Comparison of ENCODE assay signal across 8 mouse cellular contexts in the genomic region with DNA sequence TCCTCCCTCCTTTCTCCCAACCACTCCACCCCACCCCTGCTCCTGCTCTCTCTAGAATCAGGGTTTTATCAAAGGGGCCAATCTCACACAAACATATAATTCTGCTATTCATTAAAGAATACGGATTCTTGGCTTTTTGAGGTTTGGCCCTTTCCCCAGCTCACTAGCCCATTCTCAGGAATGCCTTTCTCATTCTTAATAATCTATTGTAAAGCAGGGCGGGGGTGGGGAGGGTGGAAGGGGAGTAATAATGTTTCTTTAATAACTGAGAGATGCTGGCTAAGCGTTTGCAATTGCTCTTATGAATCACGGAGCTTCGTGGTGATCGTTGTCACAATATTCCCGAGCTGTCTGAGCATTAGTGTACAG. TPM values are rescaled to one million over a fixed set of nuclear protein-coding genes. Genes with fewer than 3 reads are reported as not detected.
DNase-seq lines count a peak whose midpoint lies in the region; ATAC-seq and TF ChIP-seq lines count a peak whose summit lies in the region.
"Had no signal": no experiment of that assay in that cellular context is flagged by ENCODE, and none has a peak within 500 bp of the region (broad histone marks: within the 10 kb centered on the region; RNA-seq: fewer than 3 reads in every experiment).

No protein-coding gene starts in this region.

- H3K4me3 ChIP-seq in lung, embryonic 14.5 days (ENCODE audit: low read depth, low read length), result no peak overlapping the region
- no peak overlapping the region for H3K4me3 ChIP-seq in forebrain, embryonic 14.5 days (ENCODE audit: low read depth, low read length)
- peak overlapping the region; percentile 42 for H3K4me3 ChIP-seq in limb, embryonic 10.5 days
- H3K4me3 ChIP-seq in stomach, embryonic 15.5 days (replicated peaks), result no peak overlapping the region

- H3K27ac ChIP-seq in lung, embryonic 14.5 days (ENCODE audit: low read depth), result no peak overlapping the region; the same call in 1 of the 2 replicates
- peak overlapping the region; percentile 29; the same call in 1 of the 2 replicates for H3K27ac ChIP-seq in forebrain, embryonic 14.5 days (ENCODE audit: low read depth, low read length)
- peak overlapping the region; percentile 54; the same call in 1 of the 2 replicates for H3K27ac ChIP-seq in limb, embryonic 10.5 days
- no peak overlapping the region for H3K27ac ChIP-seq in stomach, embryonic 15.5 days

- no peaks in the 10 kb centered on the region for H3K9me3 ChIP-seq in lung, embryonic 14.5 days (ENCODE audit: low read depth, low read length)
- no peaks in the 10 kb centered on the region for H3K9me3 ChIP-seq in forebrain, embryonic 14.5 days (replicated peaks; ENCODE audit: control insufficient read depth, low read length)
- no peaks in the 10 kb centered on the region for H3K9me3 ChIP-seq in limb, embryonic 10.5 days (replicated peaks)
- no peaks in the 10 kb centered on the region for H3K9me3 ChIP-seq in stomach, embryonic 15.5 days

- DNase-seq in lung, embryonic 14.5 days, result no peak
- no peak for DNase-seq in lung, postnatal 36 days
- no peak for DNase-seq in forebrain, embryonic 14.5 days (ENCODE audit: low spot score)
- no peak for DNase-seq in limb, embryonic 10.5 days (ENCODE audit: low spot score)
- no peak for DNase-seq in embryo, embryonic 10.5 days (ENCODE audit: low spot score)
- DNase-seq in ovary, postnatal 36 days (ENCODE audit: low spot score), result no peak
- DNase-seq: right cerebral cortex, postnatal 25 days had no signal

- no peak overlapping the region for H3K9ac ChIP-seq in lung, embryonic 14.5 days
- peak overlapping the region; percentile 35; the same call in 1 of the 2 replicates for H3K9ac ChIP-seq in forebrain, embryonic 14.5 days (ENCODE audit: low read length)
- no peak overlapping the region for H3K9ac ChIP-seq in stomach, embryonic 15.5 days

- H3K4me1 ChIP-seq in lung, embryonic 14.5 days (ENCODE audit: insufficient read depth), result peaks cover 13% of the 10 kb centered on the region; the same call in 1 of the 2 replicates
- H3K4me1 ChIP-seq in forebrain, embryonic 14.5 days (ENCODE audit: control insufficient read depth, insufficient read depth, low read length), result 0 out of 2 replicates have a peak, but pooled peaks cover 6% of the 10 kb centered on the region
- peaks cover 20% of the 10 kb centered on the region for H3K4me1 ChIP-seq in limb, embryonic 10.5 days
- H3K4me1 ChIP-seq in stomach, embryonic 15.5 days, result peaks cover 13% of the 10 kb centered on the region; the same call in 1 of the 2 replicates

- 41% methylated on average over 7 of the region's 7 CpGs for WGBS in lung, embryonic 14.5 days
- 54% methylated on average over 7 of the region's 7 CpGs for WGBS in forebrain, embryonic 14.5 days
- WGBS in limb, embryonic 10.5 days, result 79% methylated on average over 7 of the region's 7 CpGs
- 52% methylated on average over 7 of the region's 7 CpGs for WGBS in stomach, embryonic 15.5 days

- no peak for ATAC-seq in lung, embryonic 14.5 days (ENCODE audit: insufficient read depth)
- 0 out of 2 replicates have a peak, but pooled peaks have one; percentile 21 for ATAC-seq in forebrain, embryonic 14.5 days
- no peak for ATAC-seq in stomach, embryonic 15.5 days (ENCODE audit: insufficient read depth, low FRiP score, low read depth)

- no peak for TF ChIP-seq CTCF in lung, embryonic 14.5 days (IDR thresholded peaks at IDR 0.05; ENCODE audit: low read depth)

- no peaks in the 10 kb centered on the region for H3K36me3 ChIP-seq in lung, embryonic 14.5 days (ENCODE audit: insufficient read depth)
- no peaks in the 10 kb centered on the region for H3K36me3 ChIP-seq in forebrain, embryonic 14.5 days (ENCODE audit: control insufficient read depth, insufficient read depth, low read length)
- H3K36me3 ChIP-seq in limb, embryonic 10.5 days, result no peaks in the 10 kb centered on the region
- no peaks in the 10 kb centered on the region for H3K36me3 ChIP-seq in stomach, embryonic 15.5 days

- H3K27me3 ChIP-seq in lung, embryonic 14.5 days (ENCODE audit: insufficient read depth, low read length), result no peaks in the 10 kb centered on the region
- no peaks in the 10 kb centered on the region for H3K27me3 ChIP-seq in forebrain, embryonic 14.5 days (replicated peaks; ENCODE audit: control insufficient read depth, insufficient read depth, low read length)
- H3K27me3 ChIP-seq in limb, embryonic 10.5 days (ENCODE audit: low read depth, poor library complexity, severe bottlenecking), result 0 out of 2 replicates have a peak, but pooled peaks cover 4% of the 10 kb centered on the region
- no peaks in the 10 kb centered on the region for H3K27me3 ChIP-seq in stomach, embryonic 15.5 days (replicated peaks)

- H3K4me2 ChIP-seq in lung, embryonic 14.5 days, result peak overlapping the region; percentile 34
- peak overlapping the region; percentile 37 for H3K4me2 ChIP-seq in forebrain, embryonic 14.5 days (ENCODE audit: low read length)
- H3K4me2 ChIP-seq in stomach, embryonic 15.5 days, result peak overlapping the region; percentile 40

RNA-seq across cellular contexts. Expression of gene Atp2c1, which starts 27.3 kb away (rescaled TPM):
- 74.3 and 74.9 TPM in 2 replicates for polyA plus RNA-seq in lung, embryonic 14.5 days (2014; fragmentation: Nextera tagmentation; extraction: Ambion mirVana)
- 75.8 and 95.0 TPM in 2 replicates for polyA plus RNA-seq in forebrain, embryonic 14.5 days (2014; fragmentation: Nextera tagmentation; extraction: Ambion mirVana)
- 48.8 and 53.6 TPM in 2 replicates for polyA plus RNA-seq in limb, embryonic 10.5 days (2016; fragmentation: Nextera tagmentation; extraction: Ambion mirVana)
- 59.1 and 60.2 TPM in 2 replicates for polyA plus RNA-seq in stomach, embryonic 15.5 days (2015; fragmentation: Nextera tagmentation; extraction: Ambion mirVana)

Comparison
In these comparisons a context has a peak if more than half of its experiments do, and no peak if none do; other contexts are left out.
1. H3K27ac ChIP-seq: peak in forebrain, embryonic 14.5 days (single experiment) and limb, embryonic 10.5 days (single experiment); none in lung, embryonic 14.5 days (single experiment) and stomach, embryonic 15.5 days (single experiment).
2. Peak in every context shown above with its lines, with median percentiles within 50 percentile points of each other: H3K4me2 ChIP-seq.